Mouse (Mus musculus): ENCODE measurements around the gene Spty2d1. TPM values are rescaled to one million over a fixed set of nuclear protein-coding genes. Genes with fewer than 3 reads are reported as not detected.

Gene Spty2d1
- total and polyA plus RNA-seq, 2 experiments from 2014 or later = 4.7 to 8.8 TPM

DNA sequence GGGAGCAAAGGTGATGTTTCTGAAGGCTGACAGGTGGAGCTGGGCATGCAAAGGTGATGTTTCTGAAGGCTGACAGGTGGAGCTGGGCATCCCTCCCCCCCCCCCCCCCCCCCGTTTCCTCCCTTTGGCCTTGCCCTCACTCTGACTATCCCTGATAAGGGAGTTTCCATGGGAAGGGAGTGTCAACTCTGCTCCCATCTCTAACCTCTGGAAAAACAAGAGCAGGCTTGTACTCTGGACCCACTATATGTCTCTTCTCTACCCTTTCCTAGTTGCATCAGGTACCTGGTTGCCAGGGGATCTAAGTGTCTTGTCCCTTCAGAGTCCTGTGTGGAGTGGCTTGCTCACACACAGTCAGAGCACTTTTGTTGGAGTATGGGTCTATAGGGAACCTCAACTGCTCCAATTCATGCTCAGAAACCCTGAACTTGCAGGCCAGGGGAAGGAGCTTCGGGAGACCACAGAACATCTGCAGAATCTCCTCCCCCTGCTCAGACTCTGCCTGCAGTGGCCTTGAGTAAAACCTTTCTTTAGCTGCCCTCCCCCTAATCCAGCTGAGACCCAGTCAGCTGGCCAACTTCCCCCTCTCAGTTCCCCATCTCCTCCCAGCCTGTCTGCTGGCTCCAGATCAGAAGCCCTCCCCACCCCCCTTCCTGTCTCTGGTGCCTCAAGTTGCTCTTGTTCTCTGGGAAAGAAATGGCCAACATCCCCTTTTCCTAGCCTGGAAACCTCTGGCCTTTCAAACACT is 43.4 kb upstream of the Spty2d1 start:
- 0 out of 2 replicates have a peak overlapping the region, but pooled peaks have one; percentile 76 for H3K9ac ChIP-seq (replicated peaks; ENCODE audit: low read length, poor library complexity, severe bottlenecking)
- TF ChIP-seq CTCF (IDR thresholded peaks at IDR 0.05) = no peak

DNA sequence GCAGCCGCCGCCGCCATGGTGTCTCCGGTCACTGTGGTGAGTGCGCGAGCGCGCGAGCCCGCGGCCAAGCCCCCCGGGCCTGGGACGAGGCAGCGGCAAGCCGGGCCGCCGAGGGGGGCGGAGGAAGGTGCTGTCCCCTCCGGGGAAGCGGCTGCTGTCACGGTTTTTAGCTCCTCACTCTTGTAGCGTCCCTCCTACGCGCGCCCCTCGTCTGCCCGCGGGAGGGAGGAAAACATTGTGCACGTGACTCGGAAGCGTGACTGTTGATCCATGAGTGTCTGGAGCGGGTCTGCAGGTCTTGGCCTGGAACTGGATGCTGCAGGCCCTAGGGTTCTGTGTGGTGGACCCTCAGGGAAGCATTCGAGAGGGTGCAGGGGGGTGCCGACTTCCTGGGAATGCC is 42.6 kb upstream of the Spty2d1 start:
- Histone ChIP-seq H3K4me3 (ENCODE audit: low read depth, low read length) (peak overlapping the region; percentile 90), H3K27ac (ENCODE audit: low read depth, low read length) (peak overlapping the region; percentile 79), H3K9ac (replicated peaks; ENCODE audit: low read length, poor library complexity, severe bottlenecking) (peak overlapping the region; percentile 76), H3K9me3 (ENCODE audit: low read length) (no peaks in the 10 kb centered on the region), H3K4me2 (ENCODE audit: low read depth, low read length, poor library complexity, severe bottlenecking) (peak overlapping the region; percentile 81), H3K4me1 (ENCODE audit: insufficient read depth, low read length) (peaks cover 9% of the 10 kb centered on the region; the same call in 1 of the 2 replicates), H3K36me3 (ENCODE audit: insufficient read depth, low read length) (peaks cover 7% of the 10 kb centered on the region; the same call in 1 of the 2 replicates), H3K27me3 (ENCODE audit: insufficient read depth, low read length) (no peaks in the 10 kb centered on the region)
- ATAC-seq (ENCODE audit: low FRiP score) = peak; percentile 81
- no peak for TF ChIP-seq CTCF (IDR thresholded peaks at IDR 0.05)
- WGBS = under 1% methylated on average over 23 of the region's 34 CpGs
- DNase-seq (ENCODE audit: low spot score) = peak; percentile 46

More for the DNA sequence above, 43.4 kb upstream of the Spty2d1 start:
- H3K27ac ChIP-seq (ENCODE audit: low read depth, low read length) = no peak overlapping the region
- ATAC-seq (ENCODE audit: low FRiP score) (no peak), DNase-seq (ENCODE audit: low spot score) (peak; percentile 68)
- peaks cover 9% of the 10 kb centered on the region; the same call in 1 of the 2 replicates for H3K4me1 ChIP-seq (ENCODE audit: insufficient read depth, low read length)
- H3K27me3 ChIP-seq (ENCODE audit: insufficient read depth, low read length) = no peaks in the 10 kb centered on the region
- peaks cover 7% of the 10 kb centered on the region; the same call in 1 of the 2 replicates for H3K36me3 ChIP-seq (ENCODE audit: insufficient read depth, low read length)
- H3K4me3 ChIP-seq (ENCODE audit: low read depth, low read length) = peak overlapping the region; percentile 90
- H3K9me3 ChIP-seq (ENCODE audit: low read length) = no peaks in the 10 kb centered on the region
- peak overlapping the region; percentile 81 for H3K4me2 ChIP-seq (ENCODE audit: low read depth, low read length, poor library complexity, severe bottlenecking)
- 17% methylated on average over 1 of the region's 2 CpGs for WGBS

DNA sequence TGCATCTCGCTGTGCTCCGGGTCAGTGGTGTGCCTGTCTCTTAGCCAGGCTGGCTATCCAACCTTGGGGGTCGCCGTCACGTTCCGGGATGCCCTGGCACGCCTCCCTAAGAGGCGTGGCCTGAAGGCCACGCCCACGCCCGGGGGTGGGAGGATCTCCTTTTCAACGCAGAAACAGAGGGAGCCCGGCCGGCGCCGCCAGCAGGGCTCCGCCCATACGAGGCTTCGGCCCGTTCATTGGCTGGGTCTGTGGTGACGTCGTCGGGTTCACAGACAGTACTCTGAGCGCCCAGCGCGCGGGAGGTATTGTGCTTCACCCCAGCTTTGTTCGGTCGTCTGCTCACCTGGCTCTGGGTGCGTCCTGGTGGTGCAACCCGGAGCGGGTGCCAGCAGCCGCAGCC is 42.2 kb upstream of the Spty2d1 start, which contains the start of gene Tmem86a:
TSS of gene Tmem86a (plus strand) at position 236 of the 400 bp plus-strand sequence.
- under 1% methylated on average over 31 of the region's 33 CpGs for WGBS
- Histone ChIP-seq H3K27me3 (ENCODE audit: insufficient read depth, low read length) (no peaks in the 10 kb centered on the region), H3K36me3 (ENCODE audit: insufficient read depth, low read length) (peaks cover 7% of the 10 kb centered on the region; the same call in 1 of the 2 replicates), H3K9ac (replicated peaks; ENCODE audit: low read length, poor library complexity, severe bottlenecking) (peak within 1 kb of the TSS; percentile 76), H3K9me3 (ENCODE audit: low read length) (no peaks in the 10 kb centered on the region), H3K4me3 (ENCODE audit: low read depth, low read length) (peak within 1 kb of the TSS; percentile 90), H3K27ac (ENCODE audit: low read depth, low read length) (peak within 1 kb of the TSS; percentile 79), H3K4me2 (ENCODE audit: low read depth, low read length, poor library complexity, severe bottlenecking) (peak within 1 kb of the TSS; percentile 81), H3K4me1 (ENCODE audit: insufficient read depth, low read length) (peaks cover 9% of the 10 kb centered on the region; the same call in 1 of the 2 replicates)
- no peak for TF ChIP-seq CTCF (IDR thresholded peaks at IDR 0.05)
- DNase-seq (ENCODE audit: low spot score) (peak; percentile 97), ATAC-seq (ENCODE audit: low FRiP score) (peak; percentile 98)

DNA sequence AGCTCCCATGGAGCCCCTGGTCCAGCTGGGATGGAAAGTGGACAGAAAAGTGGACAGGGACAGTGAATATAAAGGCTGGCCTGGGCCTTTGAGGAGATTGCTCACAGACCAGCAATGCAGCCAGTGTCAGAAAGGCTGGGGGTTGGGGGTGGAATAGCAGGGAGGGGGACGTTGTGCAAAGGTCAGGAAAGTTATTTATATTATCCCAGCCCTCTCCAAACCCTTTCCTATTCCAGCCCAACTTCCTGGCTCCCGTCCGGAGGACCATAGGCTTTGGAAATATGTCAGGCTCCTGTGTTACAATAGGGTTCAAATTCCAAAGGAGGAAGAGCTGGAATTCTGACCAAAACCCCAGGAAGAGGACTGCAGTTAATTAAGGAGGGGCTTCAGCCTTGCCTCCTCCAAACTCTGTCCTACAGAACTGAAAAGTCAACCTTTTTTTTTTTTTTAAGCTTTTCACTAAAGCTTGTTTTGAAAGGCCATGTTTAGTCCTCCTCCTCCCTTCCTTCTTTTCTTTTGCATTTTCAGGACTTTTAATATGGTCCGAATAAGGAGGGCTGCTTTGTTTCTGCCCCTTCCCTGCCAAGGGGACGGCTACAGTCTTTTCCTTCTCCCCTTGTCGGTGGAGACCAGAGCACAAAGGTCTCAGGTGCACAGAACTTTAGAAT is 34.7 kb upstream of the Spty2d1 start:
- H3K4me1 ChIP-seq (ENCODE audit: insufficient read depth, low read length) = no peaks in the 10 kb centered on the region
- H3K9me3 ChIP-seq (ENCODE audit: low read length) = no peaks in the 10 kb centered on the region
- ATAC-seq (ENCODE audit: low FRiP score) (no peak), DNase-seq (ENCODE audit: low spot score) (no peak)
- TF ChIP-seq CTCF (IDR thresholded peaks at IDR 0.05) = no peak
- no peak overlapping the region for H3K4me3 ChIP-seq (ENCODE audit: low read depth, low read length)
- H3K36me3 ChIP-seq (ENCODE audit: insufficient read depth, low read length) = no peaks in the 10 kb centered on the region
- WGBS = 54% methylated on average over 6 of the region's 6 CpGs
- H3K4me2 ChIP-seq (ENCODE audit: low read depth, low read length, poor library complexity, severe bottlenecking) = no peak overlapping the region
- no peaks in the 10 kb centered on the region for H3K27me3 ChIP-seq (ENCODE audit: insufficient read depth, low read length)
- no peak overlapping the region for H3K9ac ChIP-seq (replicated peaks; ENCODE audit: low read length, poor library complexity, severe bottlenecking)
- H3K27ac ChIP-seq (ENCODE audit: low read depth, low read length) = no peak overlapping the region

DNA sequence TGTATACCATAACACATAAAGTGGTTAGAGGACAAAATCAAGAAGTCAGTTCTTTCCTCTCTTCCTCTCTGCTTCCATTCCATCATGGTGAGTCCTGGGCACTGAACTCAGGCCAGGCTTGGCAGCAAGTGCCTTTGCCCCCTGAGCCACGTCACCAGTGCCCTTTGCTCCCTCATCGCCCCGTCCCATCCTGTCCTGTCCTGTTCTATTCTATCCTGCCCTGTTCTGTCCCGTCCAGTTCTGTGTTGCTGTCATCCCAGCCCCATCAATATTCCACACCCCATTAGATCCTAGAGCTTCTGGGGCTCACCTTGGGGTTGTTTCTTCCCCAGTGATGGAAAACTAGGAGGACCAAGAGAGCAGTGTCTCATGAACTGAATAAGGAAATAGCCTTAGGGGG is 33.9 kb upstream of the Spty2d1 start:
- Histone ChIP-seq H3K36me3 (ENCODE audit: insufficient read depth, low read length) (no peaks in the 10 kb centered on the region), H3K4me3 (ENCODE audit: low read depth, low read length) (no peak overlapping the region), H3K27me3 (ENCODE audit: insufficient read depth, low read length) (no peaks in the 10 kb centered on the region), H3K9me3 (ENCODE audit: low read length) (no peaks in the 10 kb centered on the region), H3K27ac (ENCODE audit: low read depth, low read length) (no peak overlapping the region), H3K4me1 (ENCODE audit: insufficient read depth, low read length) (no peaks in the 10 kb centered on the region), H3K9ac (replicated peaks; ENCODE audit: low read length, poor library complexity, severe bottlenecking) (no peak overlapping the region), H3K4me2 (ENCODE audit: low read depth, low read length, poor library complexity, severe bottlenecking) (no peak overlapping the region)
- TF ChIP-seq CTCF (IDR thresholded peaks at IDR 0.05) = no peak
- DNase-seq (ENCODE audit: low spot score) (no peak), ATAC-seq (ENCODE audit: low FRiP score) (no peak)
- WGBS = 82% methylated on average over 4 of the region's 4 CpGs

DNA sequence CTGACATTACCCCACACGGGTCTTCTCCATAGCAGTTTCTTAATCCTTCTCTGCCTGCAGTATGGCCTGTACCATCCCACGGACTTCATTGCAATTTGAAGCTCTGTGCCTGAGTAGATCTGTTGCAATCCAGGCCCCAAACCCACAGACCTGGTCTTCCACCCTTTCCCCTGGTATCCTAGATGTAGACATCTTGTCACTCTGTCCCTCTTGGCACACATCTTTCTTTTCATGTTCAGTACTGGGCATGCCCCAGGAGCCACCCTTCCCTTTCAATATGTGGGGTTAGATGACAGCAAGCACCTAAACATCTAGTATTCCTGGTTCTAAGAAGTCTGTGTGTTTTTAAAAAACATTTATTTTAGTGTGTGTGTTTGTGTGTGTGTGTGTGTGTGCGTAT is 33.5 kb upstream of the Spty2d1 start:
- Histone ChIP-seq H3K4me2 (ENCODE audit: low read depth, low read length, poor library complexity, severe bottlenecking) (no peak overlapping the region), H3K27ac (ENCODE audit: low read depth, low read length) (no peak overlapping the region), H3K27me3 (ENCODE audit: insufficient read depth, low read length) (no peaks in the 10 kb centered on the region), H3K9ac (replicated peaks; ENCODE audit: low read length, poor library complexity, severe bottlenecking) (no peak overlapping the region), H3K4me1 (ENCODE audit: insufficient read depth, low read length) (no peaks in the 10 kb centered on the region), H3K9me3 (ENCODE audit: low read length) (no peaks in the 10 kb centered on the region), H3K36me3 (ENCODE audit: insufficient read depth, low read length) (no peaks in the 10 kb centered on the region), H3K4me3 (ENCODE audit: low read depth, low read length) (no peak overlapping the region)
- no peak for TF ChIP-seq CTCF (IDR thresholded peaks at IDR 0.05)
- ATAC-seq (ENCODE audit: low FRiP score) = no peak
- no peak for DNase-seq (ENCODE audit: low spot score)
- 85% methylated on average over 3 of the region's 3 CpGs for WGBS

Measured in midbrain, postnatal 0 days (tissue).